ENCODE assay signal across 19 mouse cellular contexts in the genomic region with DNA sequence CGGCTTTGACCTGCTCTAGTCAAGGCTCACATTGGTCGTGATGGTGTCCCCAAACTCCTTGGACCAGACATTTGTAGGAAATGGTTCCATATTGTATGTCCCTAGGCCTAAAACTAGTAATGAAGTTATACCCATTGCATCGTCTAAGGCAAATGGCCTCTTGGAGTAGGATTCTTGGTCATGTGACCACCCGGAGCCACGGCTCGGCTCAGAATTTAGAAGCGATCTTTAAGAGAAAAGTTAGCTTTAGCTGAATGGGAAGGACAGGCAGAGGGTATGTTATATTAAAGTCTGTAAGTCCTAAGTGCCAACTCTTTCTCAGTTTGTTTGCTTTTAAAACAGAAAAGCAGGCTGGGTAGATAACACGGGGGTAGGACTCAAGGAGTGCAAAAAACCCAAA. TPM values are rescaled to one million over a fixed set of nuclear protein-coding genes. Genes with fewer than 3 reads are reported as not detected.
"Had no signal": no experiment of that assay in that cellular context is flagged by ENCODE, and none has a peak within 500 bp of the region (broad histone marks: within the 10 kb centered on the region; RNA-seq: fewer than 3 reads in every experiment).

No protein-coding gene starts in this region.

- ATAC-seq: intestine, postnatal 0 days; midbrain, embryonic 13.5 days had no signal

- H3K4me1 ChIP-seq: limb, embryonic 13.5 days; midbrain, embryonic 13.5 days; neural tube, embryonic 15.5 days had no signal

- DNase-seq: kidney, adult 8-10 months; kidney, postnatal 36 days; layer of hippocampus, adult 9-11 months; layer of hippocampus, postnatal 36 days; left cerebral cortex, postnatal 4 days; lung, adult 18-20 months; right cerebral cortex, adult 18-20 months; spleen, adult 18-20 months had no signal

- H3K9me3 ChIP-seq: limb, embryonic 13.5 days; midbrain, embryonic 13.5 days; neural tube, embryonic 15.5 days had no signal

- H3K4me3 ChIP-seq: limb, embryonic 13.5 days; midbrain, embryonic 13.5 days; neural tube, embryonic 15.5 days had no signal

- H3K36me3 ChIP-seq: limb, embryonic 13.5 days; midbrain, embryonic 13.5 days; neural tube, embryonic 15.5 days had no signal

- H3K27ac ChIP-seq: kidney, postnatal 0 days; limb, embryonic 13.5 days; liver, embryonic 14.5 days; midbrain, embryonic 13.5 days; neural tube, embryonic 15.5 days had no signal

- H3K9ac ChIP-seq: limb, embryonic 13.5 days; liver, embryonic 14.5 days; midbrain, embryonic 13.5 days; neural tube, embryonic 15.5 days had no signal

- H3K4me2 ChIP-seq: limb, embryonic 13.5 days; midbrain, embryonic 13.5 days; neural tube, embryonic 15.5 days had no signal

RNA-seq across cellular contexts. Expression of a gene that starts 0.5 kb away (rescaled TPM):
- total RNA-seq: layer of hippocampus, adult 18-20 months; layer of hippocampus, postnatal 36 days; left cerebral cortex, adult 8-10 months; left cerebral cortex, postnatal 4 days; midbrain, postnatal 0 days had no signal
- polyA plus RNA-seq: limb, embryonic 13.5 days; midbrain, embryonic 13.5 days; midbrain, postnatal 0 days; neural tube, embryonic 11.5 days; neural tube, embryonic 15.5 days had no signal

RNA-seq across cellular contexts. Expression of a gene that starts 1.9 kb away (rescaled TPM):
- total RNA-seq: layer of hippocampus, adult 18-20 months; layer of hippocampus, postnatal 36 days; left cerebral cortex, adult 8-10 months; left cerebral cortex, postnatal 4 days; midbrain, postnatal 0 days had no signal
- polyA plus RNA-seq: kidney, postnatal 0 days; midbrain, embryonic 13.5 days; midbrain, postnatal 0 days; neural tube, embryonic 11.5 days; neural tube, embryonic 15.5 days had no signal

RNA-seq across cellular contexts. Expression of a gene that starts 27.3 kb away (rescaled TPM):
- total RNA-seq: layer of hippocampus, adult 18-20 months; layer of hippocampus, postnatal 36 days; left cerebral cortex, postnatal 4 days; midbrain, postnatal 0 days had no signal
- polyA plus RNA-seq: limb, embryonic 13.5 days; liver, embryonic 14.5 days; midbrain, embryonic 13.5 days; neural tube, embryonic 11.5 days had no signal

RNA-seq across cellular contexts. Expression of a gene that starts 57.5 kb away (rescaled TPM):
- total RNA-seq: megakaryocyte-erythroid progenitor cell, adult 5-6 weeks had no signal
